Mouse (Mus musculus): ENCODE results near the gene Cbln3. TPM values are rescaled to one million over a fixed set of nuclear protein-coding genes. Genes with fewer than 3 reads are reported as not detected.

Cbln3 gene
- polyA plus RNA-seq, 1 experiment from 2014 or later = 0.20 TPM

DNA sequence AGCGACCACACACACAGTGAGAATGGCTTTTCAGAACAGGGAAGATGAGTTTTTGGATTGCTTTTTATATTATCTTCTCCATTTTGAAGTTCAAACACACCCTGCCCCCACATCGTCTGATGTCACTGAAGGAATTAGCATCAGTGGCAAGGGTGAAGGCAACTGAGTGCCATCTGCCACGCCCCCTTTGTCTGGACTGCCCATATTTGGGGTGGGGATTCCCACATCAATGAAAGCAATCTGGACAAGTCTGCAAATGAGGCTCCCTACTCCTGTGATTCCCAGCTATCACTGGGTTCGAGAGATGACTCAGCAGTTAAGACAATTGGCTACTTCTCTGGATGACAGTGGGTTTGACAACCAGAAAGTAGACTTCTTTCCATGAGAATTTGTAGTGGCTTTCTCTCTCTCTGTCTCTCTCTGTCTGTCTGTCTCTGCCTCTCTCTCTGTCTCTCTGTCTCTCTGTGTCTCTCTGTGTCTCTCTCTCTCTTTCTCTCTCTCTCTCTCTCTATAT lies 43.3 kb downstream of the Cbln3 start:
- no peak overlapping the region for H3K9ac ChIP-seq (replicated peaks; ENCODE audit: low read length)
- H3K36me3 ChIP-seq (ENCODE audit: control insufficient read depth, insufficient read depth, low read length) = no peaks in the 10 kb centered on the region
- H3K27ac ChIP-seq (replicated peaks; ENCODE audit: low read depth, low read length) = no peak overlapping the region
- no peaks in the 10 kb centered on the region for H3K4me1 ChIP-seq (ENCODE audit: control insufficient read depth, insufficient read depth, low read length)
- no peak for ATAC-seq (ENCODE audit: low FRiP score, low TSS enrichment)
- no peaks in the 10 kb centered on the region for H3K27me3 ChIP-seq (ENCODE audit: control insufficient read depth, insufficient read depth, low read length)
- no peak overlapping the region for H3K4me3 ChIP-seq (replicated peaks; ENCODE audit: low read depth, low read length)
- no peak for DNase-seq
- no peak overlapping the region for H3K4me2 ChIP-seq (ENCODE audit: low read length)
- H3K9me3 ChIP-seq (ENCODE audit: control insufficient read depth, low read length) = no peaks in the 10 kb centered on the region
- 61% methylated on average over 4 of the region's 4 CpGs for WGBS

DNA sequence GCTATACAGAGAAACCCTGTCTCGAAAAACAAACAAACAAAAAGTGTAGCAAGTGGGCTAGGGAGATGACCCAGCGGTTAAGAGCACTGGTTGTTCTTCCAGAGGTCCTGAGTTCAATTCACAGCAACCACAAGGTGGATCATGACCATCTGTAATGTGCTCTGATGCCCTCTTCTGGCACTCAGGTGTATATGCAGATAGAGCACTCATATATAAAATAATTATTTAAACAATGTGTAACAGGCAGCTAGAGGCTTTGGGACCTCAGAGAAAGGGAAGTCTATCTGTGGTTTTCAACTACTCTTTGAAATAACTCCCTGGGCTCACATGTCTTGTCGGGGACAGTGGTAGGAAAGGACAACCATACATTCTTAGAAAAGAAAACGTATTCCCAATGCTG lies 45.5 kb downstream of the Cbln3 start:
- Histone ChIP-seq H3K36me3 (ENCODE audit: control insufficient read depth, insufficient read depth, low read length) (no peaks in the 10 kb centered on the region), H3K9ac (replicated peaks; ENCODE audit: low read length) (no peak overlapping the region), H3K9me3 (ENCODE audit: control insufficient read depth, low read length) (no peaks in the 10 kb centered on the region), H3K27me3 (ENCODE audit: control insufficient read depth, insufficient read depth, low read length) (no peaks in the 10 kb centered on the region), H3K4me3 (replicated peaks; ENCODE audit: low read depth, low read length) (no peak overlapping the region), H3K4me2 (ENCODE audit: low read length) (no peak overlapping the region), H3K27ac (replicated peaks; ENCODE audit: low read depth, low read length) (no peak overlapping the region), H3K4me1 (ENCODE audit: control insufficient read depth, insufficient read depth, low read length) (no peaks in the 10 kb centered on the region)
- 85% methylated on average over 4 of the region's 4 CpGs for WGBS
- no peak for DNase-seq
- no peak for ATAC-seq (ENCODE audit: low FRiP score, low TSS enrichment)

GRCm38 (mm10) chr14:55838312-55838711 lies 45.9 kb downstream of the Cbln3 start:
- Histone ChIP-seq H3K4me1 (ENCODE audit: control insufficient read depth, insufficient read depth, low read length) (no peaks in the 10 kb centered on the region), H3K27me3 (ENCODE audit: control insufficient read depth, insufficient read depth, low read length) (no peaks in the 10 kb centered on the region), H3K27ac (replicated peaks; ENCODE audit: low read depth, low read length) (no peak overlapping the region), H3K9me3 (ENCODE audit: control insufficient read depth, low read length) (no peaks in the 10 kb centered on the region), H3K9ac (replicated peaks; ENCODE audit: low read length) (no peak overlapping the region), H3K4me3 (replicated peaks; ENCODE audit: low read depth, low read length) (no peak overlapping the region), H3K36me3 (ENCODE audit: control insufficient read depth, insufficient read depth, low read length) (no peaks in the 10 kb centered on the region), H3K4me2 (ENCODE audit: low read length) (no peak overlapping the region)
- ATAC-seq (ENCODE audit: low FRiP score, low TSS enrichment) (no peak), DNase-seq (no peak)
- WGBS = 83% methylated on average over 5 of the region's 5 CpGs

- WGBS = 69% methylated on average over 5 of the region's 5 CpGs
- Histone ChIP-seq H3K27me3 (ENCODE audit: control insufficient read depth, insufficient read depth, low read length) (no peaks in the 10 kb centered on the region), H3K4me3 (replicated peaks; ENCODE audit: low read depth, low read length) (no peak overlapping the region), H3K4me2 (ENCODE audit: low read length) (no peak overlapping the region), H3K36me3 (ENCODE audit: control insufficient read depth, insufficient read depth, low read length) (no peaks in the 10 kb centered on the region), H3K9me3 (ENCODE audit: control insufficient read depth, low read length) (no peaks in the 10 kb centered on the region), H3K4me1 (ENCODE audit: control insufficient read depth, insufficient read depth, low read length) (no peaks in the 10 kb centered on the region), H3K27ac (replicated peaks; ENCODE audit: low read depth, low read length) (no peak overlapping the region), H3K9ac (replicated peaks; ENCODE audit: low read length) (no peak overlapping the region)
- DNase-seq = no peak
- ATAC-seq (ENCODE audit: low FRiP score, low TSS enrichment) = no peak
These were observed 49.2 kb downstream of the Cbln3 start for GRCm38 (mm10) chr14:55834808-55835533.

GRCm38 (mm10) chr14:55833126-55833525 lies 51.1 kb downstream of the Cbln3 start:
- Histone ChIP-seq H3K4me3 (replicated peaks; ENCODE audit: low read depth, low read length) (no peak overlapping the region), H3K4me1 (ENCODE audit: control insufficient read depth, insufficient read depth, low read length) (no peaks in the 10 kb centered on the region), H3K9me3 (ENCODE audit: control insufficient read depth, low read length) (no peaks in the 10 kb centered on the region), H3K36me3 (ENCODE audit: control insufficient read depth, insufficient read depth, low read length) (no peaks in the 10 kb centered on the region), H3K27me3 (ENCODE audit: control insufficient read depth, insufficient read depth, low read length) (no peaks in the 10 kb centered on the region), H3K4me2 (ENCODE audit: low read length) (no peak overlapping the region), H3K9ac (replicated peaks; ENCODE audit: low read length) (no peak overlapping the region), H3K27ac (replicated peaks; ENCODE audit: low read depth, low read length) (no peak overlapping the region)
- 82% methylated on average over 4 of the region's 4 CpGs for WGBS
- no peak for ATAC-seq (ENCODE audit: low FRiP score, low TSS enrichment)
- no peak for DNase-seq

GRCm38 (mm10) chr14:55830331-55830730 lies 53.9 kb downstream of the Cbln3 start:
- Histone ChIP-seq H3K36me3 (ENCODE audit: control insufficient read depth, insufficient read depth, low read length) (no peaks in the 10 kb centered on the region), H3K27ac (replicated peaks; ENCODE audit: low read depth, low read length) (no peak overlapping the region), H3K9ac (replicated peaks; ENCODE audit: low read length) (no peak overlapping the region), H3K4me1 (ENCODE audit: control insufficient read depth, insufficient read depth, low read length) (peaks cover 16% of the 10 kb centered on the region; the same call in 1 of the 2 replicates), H3K4me3 (replicated peaks; ENCODE audit: low read depth, low read length) (no peak overlapping the region), H3K27me3 (ENCODE audit: control insufficient read depth, insufficient read depth, low read length) (peaks cover 11% of the 10 kb centered on the region; the same call in 1 of the 2 replicates), H3K4me2 (ENCODE audit: low read length) (no peak overlapping the region), H3K9me3 (ENCODE audit: control insufficient read depth, low read length) (no peaks in the 10 kb centered on the region)
- ATAC-seq (ENCODE audit: low FRiP score, low TSS enrichment) (no peak), DNase-seq (no peak)
- 82% methylated on average over 4 of the region's 4 CpGs for WGBS

GRCm38 (mm10) chr14:55829854-55830253 lies 54.3 kb downstream of the Cbln3 start:
- no peak for DNase-seq
- Histone ChIP-seq H3K27ac (replicated peaks; ENCODE audit: low read depth, low read length) (no peak overlapping the region), H3K9ac (replicated peaks; ENCODE audit: low read length) (no peak overlapping the region), H3K27me3 (ENCODE audit: control insufficient read depth, insufficient read depth, low read length) (peaks cover 13% of the 10 kb centered on the region), H3K9me3 (ENCODE audit: control insufficient read depth, low read length) (no peaks in the 10 kb centered on the region), H3K4me2 (ENCODE audit: low read length) (no peak overlapping the region), H3K4me1 (ENCODE audit: control insufficient read depth, insufficient read depth, low read length) (peaks cover 21% of the 10 kb centered on the region), H3K4me3 (replicated peaks; ENCODE audit: low read depth, low read length) (no peak overlapping the region), H3K36me3 (ENCODE audit: control insufficient read depth, insufficient read depth, low read length) (no peaks in the 10 kb centered on the region)
- no peak for ATAC-seq (ENCODE audit: low FRiP score, low TSS enrichment)
- 90% methylated on average over 16 of the region's 16 CpGs for whole genome bisulfite sequencing

Data from midbrain, embryonic 14.5 days (tissue).